Mouse (Mus musculus): ENCODE data around the gene Bbox1. TPM values are rescaled to one million over a fixed set of nuclear protein-coding genes. Genes with fewer than 3 reads are reported as not detected.

Bbox1 gene
- polyA plus RNA-seq, 1 experiment from 2014 or later = 0.92 TPM

Other genes starting within 250 kb of the Bbox1 start
- 119 and 142 TPM in 2 replicates for gene Fibin, start 48.6 kb upstream of the Bbox1 start, polyA plus RNA-seq (2014; fragmentation: Nextera tagmentation; extraction: Ambion mirVana)